Mouse (Mus musculus) spleen, adult 2 months (tissue): Measurements from ENCODE around the gene Gm49405. TPM values are rescaled to one million over a fixed set of nuclear protein-coding genes. Genes with fewer than 3 reads are reported as not detected.

Source experiments
- DNase-seq, 2 experiments: peaks; one replicate each; pipeline versions ENCODE4 v3.0.0 to v3.0.0-alpha.2; 2012 to 2021; ENCODE audit warnings: low spot score in 2 of 2, low read depth in 1 of 2
- H3K27ac ChIP-seq: fragments of 200-500 bp; 2 replicates; pipeline ENCODE4 v1.5.1; 2012; ENCODE audit warnings: low read length, inconsistent platforms; ENCODE audit not compliant: insufficient read depth
- H3K27me3 ChIP-seq: fragments of 200-500 bp; 2 replicates; pipeline ENCODE4 v1.6.1; 2012; ENCODE audit warnings: mild to moderate bottlenecking, moderate library complexity, low read length, inconsistent platforms; ENCODE audit not compliant: control insufficient read depth, insufficient read depth
- H3K36me3 ChIP-seq: fragments of 200-500 bp; 2 replicates; pipeline ENCODE4 v1.6.1; 2012; ENCODE audit warnings: mild to moderate bottlenecking, low read length, inconsistent platforms; ENCODE audit not compliant: control insufficient read depth, insufficient read depth
- H3K4me1 ChIP-seq: fragments of 200-500 bp; 2 replicates; pipeline ENCODE4 v1.6.1; 2011; ENCODE audit warnings: inconsistent platforms; ENCODE audit not compliant: control insufficient read depth, insufficient read depth, insufficient read length
- H3K4me3 ChIP-seq: fragments of 200-500 bp; 2 replicates; pipeline ENCODE4 v1.5.1; 2011; ENCODE audit warnings: mild to moderate bottlenecking, inconsistent platforms; ENCODE audit not compliant: insufficient read depth, insufficient read length; ENCODE audit errors: extremely low read depth
- CTCF ChIP-seq: fragments of 200-500 bp; IDR thresholded peaks from 2 replicates; pipeline ENCODE4 v1.5.1; 2011; ENCODE audit warnings: mild to moderate bottlenecking, inconsistent platforms; ENCODE audit not compliant: insufficient read depth, insufficient read length, insufficient replicate concordance; ENCODE audit errors: extremely low read depth
- POLR2A ChIP-seq: fragments of 200-500 bp; IDR thresholded peaks from 2 replicates; pipeline ENCODE4 v1.6.1; 2011; ENCODE audit warnings: low read depth, low read length, inconsistent platforms
- WGBS: fragments of 180-500 bp; shearing (Covaris S2); methylation state at CpG from one replicate; pipeline ENCODE4 v1.1.7; 2018; 5-methylcytosine and 5-hydroxymethylcytosine counted together
- polyA plus RNA-seq: library from polyadenylated mRNA; depleted of rRNA; stranded (reverse); fragments of >200 nt; gene quantifications from 2 replicates; pipeline ENCODE4 v1.2.3, GENCODE M21; 2012

The Gm49405 gene
- polyA plus RNA-seq, 1 experiment = 3.1 TPM

- Histone ChIP-seq H3K27ac (0 out of 2 replicates have a peak overlapping the region, but pooled peaks have one; percentile 8), H3K4me3 (peak overlapping the region; percentile 55), H3K27me3 (no peaks in the 10 kb centered on the region), H3K4me1 (peaks cover 9% of the 10 kb centered on the region; the same call in 1 of the 2 replicates), H3K36me3 (peaks cover 10% of the 10 kb centered on the region)
- 23% methylated on average over 9 of the region's 9 CpGs for WGBS
- TF ChIP-seq POLR2A (no peak), CTCF (no peak)
- DNase-seq = no peak
Measured at GRCm38 (mm10) chr19:4013066-4013465, 12.6 kb downstream of the Gm49405 start.

GRCm38 (mm10) chr19:4014802-4015201 lies 14.4 kb downstream of the Gm49405 start:
- Histone ChIP-seq H3K27ac (no peak overlapping the region), H3K4me3 (no peak overlapping the region), H3K4me1 (peaks cover 9% of the 10 kb centered on the region; the same call in 1 of the 2 replicates), H3K36me3 (no peaks in the 10 kb centered on the region; the same call in 1 of the 2 replicates), H3K27me3 (no peaks in the 10 kb centered on the region)
- DNase-seq = no peak
- no peak for TF ChIP-seq CTCF
- TF ChIP-seq POLR2A = no peak

GRCm38 (mm10) chr19:4015635-4016034 lies 15.2 kb downstream of the Gm49405 start:
- H3K27me3 ChIP-seq = no peaks in the 10 kb centered on the region
- no peaks in the 10 kb centered on the region for H3K36me3 ChIP-seq
- no peak for DNase-seq
- WGBS = 82% methylated on average over 5 of the region's 5 CpGs
- peaks cover 9% of the 10 kb centered on the region; the same call in 1 of the 2 replicates for H3K4me1 ChIP-seq
- no peak overlapping the region for H3K4me3 ChIP-seq
- H3K27ac ChIP-seq = no peak overlapping the region
- TF ChIP-seq CTCF (no peak), POLR2A (no peak)

- no peaks in the 10 kb centered on the region for H3K27me3 ChIP-seq
- DNase-seq = no peak
- no peak overlapping the region for H3K4me3 ChIP-seq
- no peak overlapping the region for H3K27ac ChIP-seq
- H3K4me1 ChIP-seq = peaks cover 1% of the 10 kb centered on the region; the same call in 1 of the 2 replicates
- no peaks in the 10 kb centered on the region for H3K36me3 ChIP-seq
- WGBS = 85% methylated on average over 10 of the region's 10 CpGs
- no peak for TF ChIP-seq POLR2A
- TF ChIP-seq CTCF = no peak
Measured at GRCm38 (mm10) chr19:4017921-4018587, 17.6 kb downstream of the Gm49405 start.

- Histone ChIP-seq H3K4me3 (no peak overlapping the region), H3K27me3 (no peaks in the 10 kb centered on the region), H3K27ac (no peak overlapping the region), H3K36me3 (no peaks in the 10 kb centered on the region), H3K4me1 (no peaks in the 10 kb centered on the region)
- WGBS = 22% methylated on average over 18 of the region's 18 CpGs
- TF ChIP-seq CTCF (peak; percentile 69; the same call in 1 of the 2 replicates), POLR2A (no peak)
- DNase-seq = peak in 1 of 2 experiments; percentile 65
Measured at GRCm38 (mm10) chr19:4018743-4019583, 18.5 kb downstream of the Gm49405 start.

- DNase-seq = no peak
- H3K4me3 ChIP-seq = no peak overlapping the region
- no peaks in the 10 kb centered on the region for H3K27me3 ChIP-seq
- TF ChIP-seq CTCF = no peak
- no peak for TF ChIP-seq POLR2A
- H3K36me3 ChIP-seq = no peaks in the 10 kb centered on the region
- no peaks in the 10 kb centered on the region for H3K4me1 ChIP-seq
- WGBS = 89% methylated on average over 7 of the region's 7 CpGs
- no peak overlapping the region for H3K27ac ChIP-seq
Measured at GRCm38 (mm10) chr19:4023185-4023584, 22.8 kb downstream of the Gm49405 start.

GRCm38 (mm10) chr19:4027576-4027975 lies 27.1 kb downstream of the Gm49405 start:
- H3K4me3 ChIP-seq = no peak overlapping the region
- no peaks in the 10 kb centered on the region for H3K4me1 ChIP-seq
- no peaks in the 10 kb centered on the region for H3K36me3 ChIP-seq
- H3K27me3 ChIP-seq = no peaks in the 10 kb centered on the region
- no peak overlapping the region for H3K27ac ChIP-seq
- no peak for DNase-seq
- no peak for TF ChIP-seq CTCF
- TF ChIP-seq POLR2A = no peak
